Mouse (Mus musculus) cerebellum, postnatal 25 days (tissue): Measurements from ENCODE around the gene Trnt1.

Source experiments
- DNase-seq, 2 experiments: peaks; one replicate each; pipeline ENCODE4 v3.0.0; 2021; ENCODE audit warnings: mixed read lengths in 2 of 2

Trnt1 gene

GRCm38 (mm10) chr6:106791429-106791828, 22.5 kb downstream of the Trnt1 start:
- DNase-seq = no peak

- DNase-seq = no peak
Observed at GRCm38 (mm10) chr6:106792486-106792885, 23.6 kb downstream of the Trnt1 start.

- no peak for DNase-seq
Observed at GRCm38 (mm10) chr6:106793088-106793487, 24.2 kb downstream of the Trnt1 start.

GRCm38 (mm10) chr6:106793621-106794020, 24.7 kb downstream of the Trnt1 start:
- DNase-seq = no peak

GRCm38 (mm10) chr6:106794094-106794814, 25.3 kb downstream of the Trnt1 start:
- no peak for DNase-seq

- peak; percentile 96 to 98 for DNase-seq
Observed at GRCm38 (mm10) chr6:106799333-106800226, 30.7 kb downstream of the Trnt1 start, which contains the start of gene Crbn. Gene Crbn, minus strand, starts transcription at chr6:106800077.

GRCm38 (mm10) chr6:106800227-106800557, 31.3 kb downstream of the Trnt1 start:
- no peak for DNase-seq

GRCm38 (mm10) chr6:106804904-106805303, 36.0 kb downstream of the Trnt1 start:
- peak; percentile 51 to 63 for DNase-seq

GRCm38 (mm10) chr6:106809161-106809560, 40.2 kb downstream of the Trnt1 start:
- DNase-seq = no peak

- no peak for DNase-seq
Observed at GRCm38 (mm10) chr6:106810686-106811085, 41.8 kb downstream of the Trnt1 start.

GRCm38 (mm10) chr6:106819246-106819645, 50.3 kb downstream of the Trnt1 start:
- no peak for DNase-seq

- DNase-seq = no peak
Observed at GRCm38 (mm10) chr6:106819906-106820305, 51.0 kb downstream of the Trnt1 start.

GRCm38 (mm10) chr6:106820566-106820965, 51.6 kb downstream of the Trnt1 start:
- DNase-seq = no peak

- DNase-seq = peak; percentile 60 to 83
Observed at GRCm38 (mm10) chr6:106822329-106822728, 53.4 kb downstream of the Trnt1 start.
